Mouse (Mus musculus) liver, embryonic 13.5 days (tissue): Measurements from ENCODE around the gene Primpol. TPM values are rescaled to one million over a fixed set of nuclear protein-coding genes. Genes with fewer than 3 reads are reported as not detected.

Source experiments
- ATAC-seq: fragments of 200-750 bp; cut with Nextera tagmentation; 2 replicates; pipeline ENCODE4 v1.8.0; 2017; ENCODE audit warnings: low read depth, mild to moderate bottlenecking, moderate number of reproducible peaks, moderate library complexity
- DNase-seq: peaks from one replicate; pipeline ENCODE4 v3.0.0; 2022
- H3K27ac ChIP-seq: fragments of 300-500 bp; sonication (generic); 2 replicates; pipeline ENCODE4 v1.5.1; 2015; ENCODE audit warnings: moderate library complexity, mild to moderate bottlenecking, inconsistent platforms
- H3K27me3 ChIP-seq: fragments of 300-500 bp; sonication (generic); 2 replicates; pipeline ENCODE4 v1.6.1; 2015; ENCODE audit warnings: mild to moderate bottlenecking, inconsistent platforms
- H3K36me3 ChIP-seq: fragments of 300-500 bp; sonication (generic); 2 replicates; pipeline ENCODE4 v1.6.1; 2015; ENCODE audit warnings: mild to moderate bottlenecking, inconsistent platforms
- H3K4me1 ChIP-seq: fragments of 300-500 bp; sonication (generic); replicated peaks from 2 replicates; pipeline ENCODE4 v1.6.1; 2015; ENCODE audit warnings: inconsistent platforms
- H3K4me2 ChIP-seq: fragments of 300-500 bp; sonication (generic); 2 replicates; pipeline ENCODE4 v1.6.1; 2015; ENCODE audit warnings: inconsistent platforms, mild to moderate bottlenecking, moderate library complexity
- H3K4me3 ChIP-seq: fragments of 300-500 bp; sonication (generic); replicated peaks from 2 replicates; pipeline ENCODE4 v1.5.1; 2015; ENCODE audit warnings: mild to moderate bottlenecking, inconsistent platforms
- H3K9ac ChIP-seq: fragments of 300-500 bp; sonication (generic); 2 replicates; pipeline ENCODE4 v1.6.1; 2015; ENCODE audit warnings: mild to moderate bottlenecking, inconsistent platforms
- H3K9me3 ChIP-seq: fragments of 300-500 bp; sonication (generic); replicated peaks from 2 replicates; pipeline ENCODE4 v1.6.1; 2016; ENCODE audit warnings: inconsistent platforms
- WGBS: fragments of 180-500 bp; shearing (Covaris S2); methylation state at CpG from one replicate; pipeline ENCODE4 v1.1.7; 2015; ENCODE audit not compliant: insufficient replicate concordance; 5-methylcytosine and 5-hydroxymethylcytosine counted together
- polyA plus RNA-seq: library from polyadenylated mRNA; unstranded; fragments of >200 nt; fragmentation: Nextera tagmentation; extraction: Ambion mirVana; gene quantifications from 2 replicates; pipeline ENCODE4 v1.2.1, GENCODE M21; 2015

Primpol gene
- polyA plus RNA-seq, 1 experiment from 2014 or later: 9.9 TPM

DNA sequence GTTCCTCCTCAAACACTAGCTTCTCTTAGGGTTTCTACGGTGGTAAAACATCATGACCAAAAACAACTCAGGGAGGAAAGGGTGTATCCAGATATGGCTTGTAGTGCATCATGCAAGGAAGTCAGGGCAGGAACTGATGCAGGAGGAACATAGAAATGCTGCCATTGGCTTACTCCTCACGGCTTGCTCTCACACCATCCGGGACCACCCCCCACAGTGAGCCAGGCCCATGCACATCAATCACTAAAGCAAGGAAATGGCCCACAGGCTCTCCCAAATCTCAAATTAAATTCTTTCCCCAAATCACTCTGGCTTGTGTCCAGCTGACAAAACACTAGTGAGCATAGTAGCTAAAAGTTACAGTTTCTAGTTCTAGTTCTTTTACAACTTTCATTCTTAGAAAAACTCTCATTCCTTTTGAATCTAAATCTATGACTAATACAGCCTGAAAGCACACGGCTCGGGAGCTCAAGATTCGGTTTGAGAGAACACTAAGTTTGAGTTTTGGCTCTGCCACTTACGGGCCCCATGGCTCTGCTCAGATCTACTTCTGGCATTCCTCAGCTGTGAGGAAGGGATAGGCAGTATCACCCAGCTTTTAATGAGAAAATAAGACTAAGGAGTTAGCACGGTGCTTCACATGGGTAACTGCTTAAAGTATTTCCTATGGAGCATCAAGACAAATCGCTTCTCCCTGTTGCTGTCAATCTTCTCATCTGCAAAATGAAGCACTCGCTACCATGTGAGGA lies 15.9 kb downstream of the Primpol start:
- no peak overlapping the region for H3K4me3 ChIP-seq
- no peak overlapping the region for H3K27ac ChIP-seq
- DNase-seq: no peak
- peaks cover 30% of the 10 kb centered on the region for H3K36me3 ChIP-seq
- 56% methylated on average over 10 of the region's 10 CpGs for WGBS
- no peak overlapping the region for H3K9ac ChIP-seq
- no peak overlapping the region for H3K4me2 ChIP-seq
- peaks cover 43% of the 10 kb centered on the region for H3K4me1 ChIP-seq
- no peaks in the 10 kb centered on the region for H3K27me3 ChIP-seq
- ATAC-seq: no peak
- no peaks in the 10 kb centered on the region for H3K9me3 ChIP-seq

DNA sequence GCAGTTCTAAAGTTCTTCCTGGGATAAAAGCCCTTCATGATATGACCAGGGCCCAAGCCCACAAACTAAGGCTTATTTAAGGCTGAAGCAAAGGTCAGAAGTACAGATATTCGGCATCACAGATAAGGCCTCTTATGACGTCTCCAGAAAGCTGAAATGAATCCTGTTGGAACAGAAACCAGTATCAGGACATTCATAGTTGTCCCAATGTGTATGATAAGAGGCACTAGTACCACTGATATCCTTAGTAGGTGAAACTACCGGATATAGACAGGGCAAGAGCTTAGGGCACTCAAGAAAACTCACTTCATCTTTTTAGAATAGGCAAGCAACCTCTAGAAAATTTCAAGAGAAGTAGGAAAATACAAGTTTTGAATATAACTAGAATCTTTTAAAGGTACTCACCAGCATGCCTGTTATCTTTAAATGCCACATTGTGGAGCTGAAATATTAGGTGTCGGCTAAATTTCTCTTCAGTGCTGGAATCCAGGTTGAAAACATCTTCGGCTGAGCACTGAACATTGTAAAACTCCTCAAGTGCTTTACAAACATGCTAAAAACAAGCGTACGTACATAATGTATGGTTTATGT lies 17.6 kb downstream of the Primpol start:
- WGBS: 41% methylated on average over 7 of the region's 7 CpGs
- H3K4me2 ChIP-seq: no peak overlapping the region
- H3K27ac ChIP-seq: peak overlapping the region; percentile 22
- H3K27me3 ChIP-seq: no peaks in the 10 kb centered on the region
- no peak for DNase-seq
- peaks cover 51% of the 10 kb centered on the region for H3K4me1 ChIP-seq
- H3K4me3 ChIP-seq: no peak overlapping the region
- H3K36me3 ChIP-seq: peaks cover 27% of the 10 kb centered on the region
- H3K9me3 ChIP-seq: no peaks in the 10 kb centered on the region
- peak; percentile 64 for ATAC-seq
- H3K9ac ChIP-seq: no peak overlapping the region

GRCm38 (mm10) chr8:46598753-46599152 lies 18.3 kb downstream of the Primpol start:
- Histone ChIP-seq H3K27me3 (no peaks in the 10 kb centered on the region), H3K9me3 (no peaks in the 10 kb centered on the region), H3K9ac (no peak overlapping the region), H3K4me2 (no peak overlapping the region), H3K27ac (peak overlapping the region; percentile 22), H3K36me3 (peaks cover 30% of the 10 kb centered on the region), H3K4me1 (peaks cover 54% of the 10 kb centered on the region), H3K4me3 (no peak overlapping the region)
- ATAC-seq (peak; percentile 42), DNase-seq (no peak)
- WGBS: 68% methylated on average over 5 of the region's 5 CpGs

- no peak for ATAC-seq
- H3K4me2 ChIP-seq: no peak overlapping the region
- H3K27ac ChIP-seq: no peak overlapping the region
- no peaks in the 10 kb centered on the region for H3K27me3 ChIP-seq
- H3K9ac ChIP-seq: no peak overlapping the region
- 73% methylated on average over 2 of the region's 2 CpGs for WGBS
- no peaks in the 10 kb centered on the region for H3K9me3 ChIP-seq
- DNase-seq: no peak
- no peak overlapping the region for H3K4me3 ChIP-seq
- H3K36me3 ChIP-seq: peaks cover 37% of the 10 kb centered on the region
- H3K4me1 ChIP-seq: peaks cover 56% of the 10 kb centered on the region
These were observed 18.9 kb downstream of the Primpol start for GRCm38 (mm10) chr8:46598114-46598513.

GRCm38 (mm10) chr8:46597411-46597810 lies 19.6 kb downstream of the Primpol start:
- H3K27me3 ChIP-seq: no peaks in the 10 kb centered on the region
- peaks cover 59% of the 10 kb centered on the region for H3K4me1 ChIP-seq
- no peak overlapping the region for H3K4me3 ChIP-seq
- no peak for DNase-seq
- 39% methylated on average over 2 of the region's 2 CpGs for WGBS
- H3K36me3 ChIP-seq: peaks cover 37% of the 10 kb centered on the region
- no peak for ATAC-seq
- H3K9ac ChIP-seq: no peak overlapping the region
- H3K9me3 ChIP-seq: no peaks in the 10 kb centered on the region
- no peak overlapping the region for H3K4me2 ChIP-seq
- H3K27ac ChIP-seq: no peak overlapping the region

- ATAC-seq (no peak), DNase-seq (no peak)
- Histone ChIP-seq H3K9me3 (no peaks in the 10 kb centered on the region), H3K36me3 (peaks cover 37% of the 10 kb centered on the region), H3K27me3 (no peaks in the 10 kb centered on the region), H3K4me2 (no peak overlapping the region), H3K27ac (peak overlapping the region; percentile 48), H3K9ac (no peak overlapping the region), H3K4me1 (peaks cover 64% of the 10 kb centered on the region), H3K4me3 (no peak overlapping the region)
- WGBS: 62% methylated on average over 2 of the region's 2 CpGs
These were observed 20.5 kb downstream of the Primpol start for GRCm38 (mm10) chr8:46596530-46596929.

GRCm38 (mm10) chr8:46595593-46595992 lies 21.4 kb downstream of the Primpol start:
- no peak overlapping the region for H3K9ac ChIP-seq
- no peaks in the 10 kb centered on the region for H3K27me3 ChIP-seq
- H3K9me3 ChIP-seq: no peaks in the 10 kb centered on the region
- peaks cover 41% of the 10 kb centered on the region for H3K36me3 ChIP-seq
- H3K27ac ChIP-seq: no peak overlapping the region
- 40% methylated on average over 2 of the region's 2 CpGs for WGBS
- DNase-seq: no peak
- H3K4me1 ChIP-seq: peaks cover 72% of the 10 kb centered on the region
- H3K4me3 ChIP-seq: no peak overlapping the region
- H3K4me2 ChIP-seq: no peak overlapping the region
- no peak for ATAC-seq

GRCm38 (mm10) chr8:46593772-46594171 lies 23.2 kb downstream of the Primpol start:
- Histone ChIP-seq H3K27me3 (no peaks in the 10 kb centered on the region), H3K9me3 (no peaks in the 10 kb centered on the region), H3K9ac (no peak overlapping the region), H3K4me2 (no peak overlapping the region), H3K4me1 (peaks cover 66% of the 10 kb centered on the region), H3K27ac (no peak overlapping the region), H3K36me3 (peaks cover 47% of the 10 kb centered on the region), H3K4me3 (no peak overlapping the region)
- ATAC-seq: no peak
- DNase-seq: no peak
- WGBS: 64% methylated on average over 2 of the region's 2 CpGs

- no peak overlapping the region for H3K9ac ChIP-seq
- peaks cover 43% of the 10 kb centered on the region for H3K36me3 ChIP-seq
- peak overlapping the region; percentile 3; the same call in 1 of the 2 replicates for H3K27ac ChIP-seq
- peaks cover 63% of the 10 kb centered on the region for H3K4me1 ChIP-seq
- DNase-seq (no peak), ATAC-seq (no peak)
- no peaks in the 10 kb centered on the region for H3K27me3 ChIP-seq
- H3K9me3 ChIP-seq: no peaks in the 10 kb centered on the region
- WGBS: 78% methylated on average over 8 of the region's 8 CpGs
- no peak overlapping the region for H3K4me3 ChIP-seq
- no peak overlapping the region for H3K4me2 ChIP-seq
These were observed 23.9 kb downstream of the Primpol start for GRCm38 (mm10) chr8:46593067-46593466.

GRCm38 (mm10) chr8:46588663-46589062 lies 28.3 kb downstream of the Primpol start:
- H3K36me3 ChIP-seq: peaks cover 29% of the 10 kb centered on the region
- H3K9me3 ChIP-seq: no peaks in the 10 kb centered on the region
- DNase-seq (peak; percentile 40), ATAC-seq (peak; percentile 66)
- no peak overlapping the region for H3K9ac ChIP-seq
- no peak overlapping the region for H3K4me2 ChIP-seq
- no peak overlapping the region for H3K4me3 ChIP-seq
- WGBS: 48% methylated on average over 2 of the region's 2 CpGs
- no peaks in the 10 kb centered on the region for H3K27me3 ChIP-seq
- H3K27ac ChIP-seq: peak overlapping the region; percentile 63
- H3K4me1 ChIP-seq: peaks cover 52% of the 10 kb centered on the region

DNA sequence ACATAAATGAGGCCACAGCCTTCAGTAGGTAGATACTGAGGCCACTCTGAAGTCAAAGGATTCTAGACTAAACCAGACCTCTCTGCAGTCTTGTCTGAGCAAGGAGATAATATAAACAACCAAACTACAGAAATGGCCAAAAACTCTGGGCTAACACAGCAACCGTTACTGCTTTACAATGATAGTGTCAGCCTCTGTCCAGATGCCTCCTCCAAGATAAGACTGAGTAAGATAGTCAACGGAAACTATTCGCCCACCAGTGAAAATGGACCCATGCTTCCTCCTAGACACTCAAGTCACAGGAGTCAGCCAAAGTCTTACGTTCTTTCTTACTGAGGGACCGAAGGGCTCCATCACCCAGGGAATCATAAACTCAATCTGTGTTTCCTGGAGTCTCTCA lies 29.1 kb downstream of the Primpol start:
- WGBS: 21% methylated on average over 5 of the region's 5 CpGs
- H3K27ac ChIP-seq: peak overlapping the region; percentile 76
- peaks cover 22% of the 10 kb centered on the region for H3K36me3 ChIP-seq
- H3K9ac ChIP-seq: peak overlapping the region; percentile 24
- H3K27me3 ChIP-seq: no peaks in the 10 kb centered on the region
- H3K4me3 ChIP-seq: no peak overlapping the region
- peak overlapping the region; percentile 3 for H3K4me2 ChIP-seq
- DNase-seq (peak; percentile 56), ATAC-seq (peak; percentile 82)
- H3K4me1 ChIP-seq: peaks cover 48% of the 10 kb centered on the region
- H3K9me3 ChIP-seq: no peaks in the 10 kb centered on the region

- Histone ChIP-seq H3K9ac (no peak overlapping the region), H3K4me2 (no peak overlapping the region), H3K27me3 (no peaks in the 10 kb centered on the region), H3K36me3 (peaks cover 38% of the 10 kb centered on the region), H3K27ac (no peak overlapping the region), H3K4me3 (no peak overlapping the region), H3K9me3 (no peaks in the 10 kb centered on the region), H3K4me1 (peaks cover 34% of the 10 kb centered on the region)
- no peak for DNase-seq
- ATAC-seq: no peak
- WGBS: 82% methylated on average over 3 of the region's 3 CpGs
These were observed 31.4 kb downstream of the Primpol start for GRCm38 (mm10) chr8:46585576-46585975.
